Mouse (Mus musculus) embryonic facial prominence, embryonic 13.5 days (tissue): Measurements from ENCODE around the gene Fhad1. TPM values are rescaled to one million over a fixed set of nuclear protein-coding genes. Genes with fewer than 3 reads are reported as not detected.

Source experiments
- ATAC-seq: fragments of 200-750 bp; cut with Nextera tagmentation; 2 replicates; pipeline ENCODE4 v1.8.0; 2017; ENCODE audit warnings: low read depth; ENCODE audit not compliant: insufficient number of reproducible peaks, insufficient read depth, low FRiP score, low TSS enrichment
- H3K27ac ChIP-seq: fragments of 300-500 bp; sonication (generic); 2 replicates; pipeline ENCODE4 v1.5.1; 2015; ENCODE audit warnings: moderate library complexity, mild to moderate bottlenecking, inconsistent platforms
- H3K27me3 ChIP-seq: fragments of 300-500 bp; sonication (generic); 2 replicates; pipeline ENCODE4 v1.6.1; 2015; ENCODE audit warnings: mild to moderate bottlenecking, inconsistent platforms
- H3K36me3 ChIP-seq: fragments of 300-500 bp; sonication (generic); 2 replicates; pipeline ENCODE4 v1.6.1; 2015; ENCODE audit warnings: mild to moderate bottlenecking, inconsistent platforms
- H3K4me1 ChIP-seq: fragments of 300-500 bp; sonication (generic); 2 replicates; pipeline ENCODE4 v1.6.1; 2015; ENCODE audit warnings: inconsistent platforms
- H3K4me2 ChIP-seq: fragments of 300-500 bp; sonication (generic); 2 replicates; pipeline ENCODE4 v1.6.1; 2015; ENCODE audit warnings: moderate library complexity, mild to moderate bottlenecking, inconsistent platforms
- H3K4me3 ChIP-seq: fragments of 300-500 bp; sonication (generic); 2 replicates; pipeline ENCODE4 v1.5.1; 2015; ENCODE audit warnings: mild to moderate bottlenecking, inconsistent platforms
- H3K9ac ChIP-seq: fragments of 300-500 bp; sonication (generic); 2 replicates; pipeline ENCODE4 v1.6.1; 2015; ENCODE audit warnings: mild to moderate bottlenecking, inconsistent platforms
- H3K9me3 ChIP-seq: fragments of 300-500 bp; sonication (generic); 2 replicates; pipeline ENCODE4 v1.6.1; 2016; ENCODE audit warnings: inconsistent platforms
- whole genome bisulfite sequencing: fragments of 180-500 bp; shearing (Covaris S2); methylation state at CpG from one replicate; pipeline ENCODE4 v1.1.7; 2015; ENCODE audit warnings: mixed read lengths; 5-methylcytosine and 5-hydroxymethylcytosine counted together
- polyA plus RNA-seq: library from polyadenylated mRNA; unstranded; fragments of >200 nt; fragmentation: Nextera tagmentation; extraction: Ambion mirVana; gene quantifications from 2 replicates; pipeline ENCODE4 v1.2.1, GENCODE M21; 2015

Gene Fhad1
- polyA plus RNA-seq, 1 experiment from 2014 or later, result 0.91 TPM

DNA sequence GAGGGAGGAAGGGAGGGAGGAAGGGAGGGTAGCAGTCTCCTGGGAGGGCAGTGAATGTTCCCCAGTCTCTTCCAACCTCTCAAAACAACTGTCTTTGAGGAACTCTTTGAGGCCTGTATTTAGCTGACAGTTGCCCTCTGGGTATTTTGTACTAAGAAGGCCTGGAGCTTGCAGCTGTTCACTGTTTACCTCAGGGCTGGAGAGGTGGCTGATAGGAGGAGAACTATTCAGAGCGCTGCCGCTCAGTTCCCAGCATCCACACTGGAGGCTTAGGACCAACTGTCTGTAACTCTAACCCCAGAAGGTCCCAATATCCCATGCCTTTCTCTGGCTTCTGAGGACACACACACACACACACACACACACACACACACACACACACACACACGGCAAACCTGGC is 117.0 kb downstream of the Fhad1 start:
- Histone ChIP-seq H3K9ac (no peak overlapping the region), H3K4me1 (peaks cover 19% of the 10 kb centered on the region), H3K36me3 (no peaks in the 10 kb centered on the region), H3K4me2 (no peak overlapping the region), H3K27me3 (no peaks in the 10 kb centered on the region), H3K27ac (no peak overlapping the region), H3K9me3 (no peaks in the 10 kb centered on the region), H3K4me3 (no peak overlapping the region)
- ATAC-seq, result no peak
- 37% methylated on average over 3 of the region's 3 CpGs for WGBS

DNA sequence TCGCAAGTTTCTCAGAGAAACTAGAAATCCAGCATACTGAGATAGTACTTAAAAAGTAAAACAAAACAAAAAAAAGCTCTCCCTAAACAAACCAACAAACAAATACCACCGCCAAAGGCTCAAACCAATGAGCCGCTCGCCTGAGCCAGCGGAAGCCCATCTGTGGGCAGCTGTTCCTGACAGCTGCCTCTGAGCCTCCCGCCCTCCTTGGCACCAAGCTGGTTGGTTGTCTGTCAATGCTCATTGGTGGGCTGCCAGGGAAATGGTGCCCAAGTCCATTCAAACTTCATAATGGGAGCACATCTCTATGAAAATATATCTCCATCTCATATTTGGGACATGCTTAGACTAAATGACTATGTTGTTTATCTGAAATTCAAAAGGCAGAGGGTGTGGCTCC is 117.7 kb downstream of the Fhad1 start:
- H3K4me1 ChIP-seq, result peaks cover 17% of the 10 kb centered on the region
- H3K27me3 ChIP-seq, result no peaks in the 10 kb centered on the region
- H3K4me3 ChIP-seq, result no peak overlapping the region
- H3K4me2 ChIP-seq, result no peak overlapping the region
- no peak overlapping the region for H3K27ac ChIP-seq
- ATAC-seq, result no peak
- 85% methylated on average over 6 of the region's 6 CpGs for WGBS
- no peak overlapping the region for H3K9ac ChIP-seq
- no peaks in the 10 kb centered on the region for H3K36me3 ChIP-seq
- H3K9me3 ChIP-seq, result no peaks in the 10 kb centered on the region

DNA sequence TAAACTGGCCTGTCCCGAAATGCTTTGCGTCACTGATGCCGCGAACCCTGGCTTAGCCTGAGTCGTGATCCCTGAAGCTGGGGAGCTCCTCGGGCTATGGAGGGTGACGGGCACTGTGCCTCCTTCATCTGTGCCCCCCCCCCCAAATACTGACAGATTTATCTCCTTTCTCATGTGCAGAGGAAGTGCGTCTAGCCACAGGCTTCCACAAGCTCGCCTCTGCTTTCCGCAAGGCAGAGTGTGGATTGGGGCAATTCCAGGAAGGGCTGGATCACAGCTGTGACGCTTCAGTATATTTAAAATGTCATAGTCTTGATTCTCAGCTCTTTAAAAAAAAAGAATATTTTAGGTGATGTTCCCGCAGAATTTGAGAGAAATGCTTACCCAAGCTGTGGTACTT is 119.1 kb downstream of the Fhad1 start:
- H3K27ac ChIP-seq, result no peak overlapping the region
- H3K27me3 ChIP-seq, result no peaks in the 10 kb centered on the region
- H3K4me2 ChIP-seq, result no peak overlapping the region
- H3K36me3 ChIP-seq, result no peaks in the 10 kb centered on the region
- H3K4me1 ChIP-seq, result peaks cover 11% of the 10 kb centered on the region; the same call in 1 of the 2 replicates
- no peak for ATAC-seq
- 69% methylated on average over 12 of the region's 12 CpGs for WGBS
- no peak overlapping the region for H3K4me3 ChIP-seq
- no peak overlapping the region for H3K9ac ChIP-seq
- H3K9me3 ChIP-seq, result no peaks in the 10 kb centered on the region

DNA sequence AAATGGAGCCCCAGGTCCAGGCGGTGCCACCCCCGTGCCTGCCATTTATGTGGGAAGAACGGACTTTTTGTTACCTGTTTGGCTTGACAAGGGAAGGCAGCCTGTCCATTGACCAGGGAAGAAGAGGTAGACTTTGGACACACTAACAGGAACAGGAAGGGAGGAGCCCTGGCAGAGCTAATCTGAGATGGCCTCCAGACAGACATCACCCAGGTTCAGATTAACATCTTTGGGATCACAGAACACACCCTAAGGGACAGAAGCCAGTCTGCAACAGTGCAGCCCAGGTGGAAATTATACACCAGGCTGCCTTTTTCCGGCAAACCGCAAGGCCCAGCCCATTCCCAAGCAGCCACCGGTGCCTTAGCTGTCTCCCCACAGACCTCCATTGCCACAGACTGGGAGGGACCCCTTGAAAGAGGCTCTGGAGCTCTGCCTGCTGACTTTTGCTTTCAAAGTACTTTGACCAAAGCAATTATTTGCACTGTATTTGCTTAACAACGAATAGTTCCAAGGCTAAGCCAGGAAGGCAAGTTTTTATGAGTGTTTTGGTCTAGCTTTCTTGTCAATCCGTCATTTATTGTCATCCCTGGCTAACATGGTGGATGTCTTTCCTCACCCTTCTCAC is 121.6 kb downstream of the Fhad1 start:
- Histone ChIP-seq H3K9ac (no peak overlapping the region), H3K4me1 (no peaks in the 10 kb centered on the region), H3K27me3 (no peaks in the 10 kb centered on the region), H3K27ac (no peak overlapping the region), H3K4me3 (no peak overlapping the region), H3K9me3 (no peaks in the 10 kb centered on the region), H3K4me2 (no peak overlapping the region), H3K36me3 (no peaks in the 10 kb centered on the region)
- ATAC-seq, result no peak
- WGBS, result 85% methylated on average over 8 of the region's 8 CpGs

DNA sequence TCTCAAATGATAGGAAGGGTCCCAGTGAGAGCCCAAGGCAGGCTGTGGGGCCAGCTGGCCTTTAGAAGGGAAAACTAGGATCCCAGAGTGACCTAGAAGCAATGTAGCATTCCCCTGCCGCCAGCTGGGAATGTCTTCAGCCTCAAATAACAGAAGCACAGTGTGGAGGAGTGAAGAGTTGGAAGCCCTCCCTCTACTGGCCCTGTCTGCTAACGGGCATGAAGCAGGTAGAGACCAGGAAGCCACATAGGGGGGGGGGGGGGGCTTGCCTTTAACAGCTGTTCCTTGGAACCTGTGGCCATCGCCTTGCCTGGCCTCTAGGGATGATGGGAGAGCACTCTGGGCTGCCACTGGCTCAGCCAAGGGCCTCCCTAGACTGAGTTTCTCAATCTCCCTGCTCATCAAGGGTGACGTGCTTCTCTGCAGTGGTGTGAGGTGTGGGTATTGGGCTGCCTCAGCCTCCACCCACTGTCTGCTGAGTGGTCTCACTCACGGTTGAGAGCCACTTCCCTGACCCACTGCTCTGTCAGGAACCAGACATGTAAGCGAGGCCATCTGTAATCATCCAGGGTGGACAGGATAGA is 128.4 kb downstream of the Fhad1 start:
- no peak for ATAC-seq
- H3K27ac ChIP-seq, result no peak overlapping the region
- H3K36me3 ChIP-seq, result no peaks in the 10 kb centered on the region

DNA sequence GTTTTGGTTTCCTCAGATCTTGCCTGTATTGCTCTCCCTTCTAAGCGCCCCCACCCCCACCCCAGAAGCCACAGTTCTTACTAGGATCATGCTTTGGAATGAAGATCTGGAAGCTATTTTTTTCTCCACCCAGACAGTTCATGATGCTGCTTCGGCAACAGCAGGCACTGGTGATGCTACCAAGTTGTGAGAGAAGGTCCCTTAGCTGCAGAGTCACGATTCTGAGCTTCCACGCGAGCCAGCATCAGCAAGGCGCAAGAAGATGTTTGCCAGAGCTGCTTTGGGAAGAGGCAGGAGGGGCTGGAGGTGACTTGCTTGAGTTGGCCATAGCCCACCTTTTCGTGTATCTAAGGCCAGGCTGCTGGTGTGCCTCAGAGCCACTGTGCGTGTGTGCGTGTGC is 129.4 kb downstream of the Fhad1 start:
- Histone ChIP-seq H3K27me3 (no peaks in the 10 kb centered on the region), H3K9me3 (no peaks in the 10 kb centered on the region), H3K9ac (no peak overlapping the region), H3K27ac (no peak overlapping the region), H3K4me3 (no peak overlapping the region), H3K4me1 (0 out of 2 replicates have a peak, but pooled peaks cover 6% of the 10 kb centered on the region), H3K4me2 (no peak overlapping the region), H3K36me3 (no peaks in the 10 kb centered on the region)
- ATAC-seq, result no peak
- 70% methylated on average over 9 of the region's 9 CpGs for WGBS

More for the DNA sequence above, 128.4 kb downstream of the Fhad1 start:
- H3K4me3 ChIP-seq, result no peak overlapping the region
- no peaks in the 10 kb centered on the region for H3K27me3 ChIP-seq
- 0 out of 2 replicates have a peak, but pooled peaks cover 6% of the 10 kb centered on the region for H3K4me1 ChIP-seq
- H3K9ac ChIP-seq, result no peak overlapping the region
- WGBS, result 46% methylated on average over 6 of the region's 6 CpGs
- no peaks in the 10 kb centered on the region for H3K9me3 ChIP-seq
- H3K4me2 ChIP-seq, result no peak overlapping the region

DNA sequence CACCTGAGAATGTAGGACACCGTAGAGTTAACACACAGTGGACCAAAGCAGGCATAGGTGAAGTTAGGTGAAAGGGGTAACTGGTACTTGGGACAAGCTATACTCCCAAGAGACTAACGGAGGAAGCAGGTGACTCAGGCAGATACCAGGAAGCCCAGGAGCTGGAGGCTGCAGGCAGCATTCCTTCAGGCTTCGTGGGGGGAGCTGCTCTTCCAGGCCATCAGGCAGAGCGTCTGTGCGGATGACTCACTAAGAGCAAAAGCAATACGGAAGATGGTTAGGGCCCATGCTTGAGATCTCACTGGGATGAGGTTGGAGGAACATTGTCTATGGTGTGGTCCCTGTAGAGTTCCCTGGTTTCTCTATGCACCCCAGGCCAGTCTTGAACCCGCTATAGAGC is 132.0 kb downstream of the Fhad1 start:
- no peak overlapping the region for H3K4me2 ChIP-seq
- no peak overlapping the region for H3K9ac ChIP-seq
- H3K27me3 ChIP-seq, result no peaks in the 10 kb centered on the region
- H3K4me3 ChIP-seq, result no peak overlapping the region
- H3K27ac ChIP-seq, result no peak overlapping the region
- no peaks in the 10 kb centered on the region for H3K36me3 ChIP-seq
- no peaks in the 10 kb centered on the region for H3K9me3 ChIP-seq
- WGBS, result 75% methylated on average over 7 of the region's 7 CpGs
- 0 out of 2 replicates have a peak, but pooled peaks cover 6% of the 10 kb centered on the region for H3K4me1 ChIP-seq
- ATAC-seq, result no peak

DNA sequence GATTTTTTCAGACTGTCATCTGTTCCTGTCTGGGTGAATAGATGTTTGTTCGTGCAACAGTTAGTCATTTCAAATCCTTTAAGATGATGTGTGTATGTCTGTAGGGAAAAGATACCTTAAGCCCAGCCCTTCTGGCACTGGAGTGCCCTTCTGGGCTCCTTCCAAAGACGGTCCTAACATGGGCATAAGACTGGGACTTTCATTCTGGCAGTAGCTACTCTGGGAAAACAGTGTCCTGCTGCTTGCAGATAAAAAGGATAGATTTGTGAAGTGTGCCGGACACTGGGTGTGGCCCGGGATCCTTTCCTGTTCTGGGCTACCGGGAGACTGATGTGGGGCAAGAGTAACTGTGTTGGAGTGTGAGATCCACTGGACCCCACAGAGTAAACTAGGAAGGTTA is 132.9 kb downstream of the Fhad1 start:
- no peak for ATAC-seq
- Histone ChIP-seq H3K4me3 (no peak overlapping the region), H3K9ac (no peak overlapping the region), H3K36me3 (no peaks in the 10 kb centered on the region), H3K27me3 (no peaks in the 10 kb centered on the region), H3K27ac (no peak overlapping the region), H3K4me1 (0 out of 2 replicates have a peak, but pooled peaks cover 6% of the 10 kb centered on the region), H3K4me2 (no peak overlapping the region), H3K9me3 (no peaks in the 10 kb centered on the region)
- WGBS, result 76% methylated on average over 5 of the region's 5 CpGs

DNA sequence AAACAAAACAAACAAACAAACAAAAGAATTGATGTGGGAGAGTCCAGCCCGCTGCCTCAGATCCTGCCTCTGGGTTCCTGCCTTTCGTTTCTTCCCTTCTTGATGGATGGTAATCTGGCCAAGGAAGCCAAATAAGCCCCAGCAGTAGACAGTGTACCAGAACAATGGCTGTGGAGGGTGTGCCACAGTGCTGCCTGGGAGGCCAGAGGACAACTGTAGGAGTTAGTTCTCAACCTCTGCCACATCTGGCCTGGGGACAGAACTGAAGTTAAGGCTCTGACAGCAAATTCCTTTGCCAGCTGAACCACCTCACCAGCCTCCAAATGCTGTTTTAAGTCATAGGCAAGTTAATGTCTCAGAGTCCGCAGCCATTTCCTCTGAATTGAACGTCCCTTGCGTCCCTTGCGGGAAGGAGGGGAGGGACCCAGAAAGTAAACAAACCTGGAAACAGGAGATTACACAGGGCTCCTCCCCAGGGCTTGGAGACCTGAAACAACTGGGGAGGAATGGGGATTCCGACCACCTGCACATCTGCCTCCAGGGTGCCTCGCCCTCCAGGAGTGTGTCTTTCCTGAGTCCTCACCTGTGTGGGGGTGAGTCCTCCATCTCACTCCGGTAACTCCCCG is 133.5 kb downstream of the Fhad1 start:
- Histone ChIP-seq H3K27ac (no peak overlapping the region), H3K9ac (no peak overlapping the region), H3K4me1 (0 out of 2 replicates have a peak, but pooled peaks cover 6% of the 10 kb centered on the region), H3K4me3 (no peak overlapping the region), H3K4me2 (no peak overlapping the region), H3K36me3 (no peaks in the 10 kb centered on the region), H3K9me3 (no peaks in the 10 kb centered on the region), H3K27me3 (peaks cover 2% of the 10 kb centered on the region)
- ATAC-seq, result no peak
- WGBS, result 55% methylated on average over 10 of the region's 10 CpGs

DNA sequence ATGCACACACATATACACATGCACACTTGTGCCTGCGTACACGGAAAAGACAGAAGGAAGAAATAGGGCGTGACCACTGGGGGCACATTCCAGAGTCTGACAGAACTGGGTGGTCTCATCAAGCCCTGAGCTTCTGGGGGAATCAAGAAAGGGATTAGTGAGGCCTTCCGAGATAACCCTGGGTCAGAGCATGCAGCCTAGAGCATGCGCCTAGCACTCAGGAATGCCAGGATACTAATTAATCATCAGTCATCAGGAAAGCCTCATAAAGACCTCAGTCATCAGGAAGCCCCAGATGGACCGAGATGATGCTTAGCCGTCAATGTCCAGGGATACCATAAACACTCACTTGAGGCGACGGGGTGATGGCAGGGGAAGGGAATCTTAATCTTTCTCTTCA is 135.0 kb downstream of the Fhad1 start:
- Histone ChIP-seq H3K4me1 (peaks cover 13% of the 10 kb centered on the region), H3K27ac (no peak overlapping the region), H3K4me3 (no peak overlapping the region), H3K9ac (no peak overlapping the region), H3K9me3 (no peaks in the 10 kb centered on the region), H3K27me3 (peaks cover 14% of the 10 kb centered on the region), H3K36me3 (no peaks in the 10 kb centered on the region), H3K4me2 (no peak overlapping the region)
- 56% methylated on average over 9 of the region's 9 CpGs for WGBS
- ATAC-seq, result no peak

DNA sequence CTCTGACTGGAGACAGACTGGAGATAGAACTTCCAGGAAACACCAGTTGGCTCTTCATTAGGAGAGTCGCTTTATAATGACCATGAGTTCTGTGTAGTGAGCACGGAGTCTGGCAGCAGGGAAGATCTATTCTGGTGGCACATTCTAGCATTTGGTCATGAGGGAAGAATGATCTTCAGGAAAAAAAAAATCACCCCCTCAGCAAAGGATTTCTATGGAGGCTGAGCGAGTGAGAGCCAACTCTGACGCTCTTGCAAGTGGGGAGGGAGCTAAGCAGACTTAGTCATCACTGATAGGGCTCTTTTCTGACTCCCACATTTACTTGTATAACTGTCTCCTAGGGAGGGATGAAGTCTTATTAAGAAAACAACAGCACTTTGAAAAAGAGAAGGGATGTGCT is 135.8 kb downstream of the Fhad1 start:
- no peak for ATAC-seq
- H3K27ac ChIP-seq, result no peak overlapping the region
- H3K4me2 ChIP-seq, result no peak overlapping the region
- H3K4me1 ChIP-seq, result peaks cover 14% of the 10 kb centered on the region
- no peak overlapping the region for H3K9ac ChIP-seq
- H3K27me3 ChIP-seq, result peaks cover 14% of the 10 kb centered on the region
- no peak overlapping the region for H3K4me3 ChIP-seq
- WGBS, result 75% methylated on average over 4 of the region's 4 CpGs
- H3K9me3 ChIP-seq, result no peaks in the 10 kb centered on the region
- no peaks in the 10 kb centered on the region for H3K36me3 ChIP-seq

DNA sequence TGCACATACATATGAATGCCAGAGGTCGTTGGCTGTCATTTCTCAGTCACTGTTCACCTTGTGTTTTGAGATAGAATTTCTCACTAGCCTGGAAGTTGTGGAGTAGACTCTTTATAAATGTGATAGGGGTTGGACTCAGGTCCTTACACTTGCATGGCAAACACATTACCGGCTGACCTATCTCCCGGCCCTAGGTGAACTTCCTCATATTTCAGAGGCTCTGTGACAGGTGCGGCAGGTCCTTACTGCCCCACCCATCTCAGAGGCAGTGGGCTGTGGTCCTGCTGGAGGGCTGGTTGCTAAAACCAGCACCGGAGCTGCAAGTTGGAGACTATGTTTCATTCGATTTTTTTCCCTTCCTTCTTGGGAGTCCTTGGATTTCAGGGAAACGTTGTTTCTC is 136.3 kb downstream of the Fhad1 start:
- WGBS, result 65% methylated on average over 7 of the region's 7 CpGs
- Histone ChIP-seq H3K9ac (no peak overlapping the region), H3K36me3 (no peaks in the 10 kb centered on the region), H3K27me3 (peaks cover 14% of the 10 kb centered on the region), H3K4me2 (no peak overlapping the region), H3K27ac (no peak overlapping the region), H3K4me1 (peaks cover 18% of the 10 kb centered on the region), H3K4me3 (no peak overlapping the region), H3K9me3 (no peaks in the 10 kb centered on the region)
- ATAC-seq, result no peak
